Mouse (Mus musculus) heart, embryonic 10.5 days (tissue): Measurements from ENCODE around the gene Pnrc2. TPM values are rescaled to one million over a fixed set of nuclear protein-coding genes. Genes with fewer than 3 reads are reported as not detected.

Experiments used
- DNase-seq: peaks from one replicate; pipeline ENCODE4 v3.0.0-alpha.2; 2017; ENCODE audit warnings: low spot score
- H3K27ac ChIP-seq: fragments of 300-500 bp; sonication (generic); 2 replicates; pipeline ENCODE4 v1.5.1; 2016; ENCODE audit warnings: mild to moderate bottlenecking
- H3K27me3 ChIP-seq: fragments of 300-500 bp; sonication (generic); 2 replicates; pipeline ENCODE4 v1.6.1; 2016; ENCODE audit warnings: mild to moderate bottlenecking; ENCODE audit not compliant: poor library complexity, insufficient read depth, severe bottlenecking
- H3K36me3 ChIP-seq: fragments of 300-500 bp; sonication (generic); 2 replicates; pipeline ENCODE4 v1.6.1; 2016; ENCODE audit warnings: mild to moderate bottlenecking, moderate library complexity
- H3K4me1 ChIP-seq: fragments of 300-500 bp; sonication (generic); 2 replicates; pipeline ENCODE4 v1.6.1; 2016; ENCODE audit warnings: mild to moderate bottlenecking
- H3K4me3 ChIP-seq: fragments of 300-500 bp; sonication (generic); 2 replicates; pipeline ENCODE4 v1.5.1; 2016; ENCODE audit warnings: mild to moderate bottlenecking, moderate library complexity
- H3K9me3 ChIP-seq: fragments of 300-500 bp; sonication (generic); 2 replicates; pipeline ENCODE4 v1.6.1; 2016; ENCODE audit warnings: mild to moderate bottlenecking, moderate library complexity
- WGBS: fragments of 180-500 bp; shearing (Covaris S2); methylation state at CpG from one replicate; pipeline ENCODE4 v1.1.7; 2016; 5-methylcytosine and 5-hydroxymethylcytosine counted together
- polyA plus RNA-seq: library from polyadenylated mRNA; unstranded; fragments of >200 nt; fragmentation: Nextera tagmentation; extraction: Ambion mirVana; gene quantifications from 2 replicates; pipeline ENCODE4 v1.2.1, GENCODE M21; 2016

Pnrc2 gene
- polyA plus RNA-seq, 1 experiment from 2014 or later, result 150 TPM

GRCm38 (mm10) chr4:135854630-135855029 is 19.0 kb downstream of the Pnrc2 start:
- no peaks in the 10 kb centered on the region for H3K9me3 ChIP-seq
- 0 out of 2 replicates have a peak, but pooled peaks cover 7% of the 10 kb centered on the region for H3K36me3 ChIP-seq
- peak overlapping the region; percentile 92; the same call in 1 of the 2 replicates for H3K4me3 ChIP-seq
- no peak for DNase-seq
- WGBS, result 70% methylated on average over 11 of the region's 11 CpGs
- no peaks in the 10 kb centered on the region for H3K27me3 ChIP-seq
- H3K27ac ChIP-seq, result peak overlapping the region; percentile 99
- peaks cover 34% of the 10 kb centered on the region for H3K4me1 ChIP-seq

- 92% methylated on average over 14 of the region's 14 CpGs for WGBS
- Histone ChIP-seq H3K9me3 (no peaks in the 10 kb centered on the region), H3K27ac (0 out of 2 replicates have a peak overlapping the region, but pooled peaks have one; percentile 99), H3K27me3 (no peaks in the 10 kb centered on the region), H3K36me3 (0 out of 2 replicates have a peak, but pooled peaks cover 3% of the 10 kb centered on the region), H3K4me1 (peaks cover 29% of the 10 kb centered on the region), H3K4me3 (no peak overlapping the region)
- DNase-seq, result no peak
Observed at GRCm38 (mm10) chr4:135853987-135854546, 19.6 kb downstream of the Pnrc2 start.

- DNase-seq, result peak; percentile 56
- H3K4me1 ChIP-seq, result peaks cover 21% of the 10 kb centered on the region
- H3K4me3 ChIP-seq, result no peak overlapping the region
- no peak overlapping the region for H3K27ac ChIP-seq
- H3K27me3 ChIP-seq, result no peaks in the 10 kb centered on the region
- H3K36me3 ChIP-seq, result no peaks in the 10 kb centered on the region
- WGBS, result 82% methylated on average over 9 of the region's 9 CpGs
- no peaks in the 10 kb centered on the region for H3K9me3 ChIP-seq
Observed at GRCm38 (mm10) chr4:135851942-135852341, 21.7 kb downstream of the Pnrc2 start.

DNA sequence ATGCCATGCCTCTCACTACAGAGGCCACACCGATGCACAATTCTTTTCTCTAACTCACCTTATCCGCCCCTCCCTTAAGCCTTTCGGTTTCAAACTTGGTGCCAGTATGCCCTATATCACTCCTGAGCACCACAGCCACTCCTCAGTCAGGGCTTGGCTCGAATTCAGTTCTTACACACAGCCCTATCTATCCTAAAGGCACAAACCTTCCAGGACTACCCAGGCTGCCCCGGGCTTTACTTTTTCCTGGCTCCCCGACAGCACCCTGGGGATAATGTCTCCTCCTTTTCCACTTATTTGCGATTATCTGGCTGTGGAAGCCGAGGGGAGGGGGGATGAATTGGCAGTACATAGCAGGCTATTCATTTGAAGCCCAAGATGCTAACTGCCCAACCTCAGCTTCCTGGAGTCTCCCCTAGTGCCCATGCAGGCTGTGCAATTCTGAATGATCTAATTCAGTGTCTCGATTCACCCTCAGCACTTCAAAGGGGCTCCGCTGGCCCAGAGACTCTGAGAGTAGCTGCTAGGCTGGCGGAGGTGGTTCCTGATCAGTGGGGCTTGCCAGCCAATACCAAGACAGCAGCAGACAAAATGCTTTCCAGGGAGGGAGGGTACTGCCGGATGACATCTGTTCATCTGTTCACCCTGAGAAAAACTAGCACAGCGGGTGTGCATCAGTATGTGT is 23.1 kb downstream of the Pnrc2 start:
- peak; percentile 71 for DNase-seq
- H3K9me3 ChIP-seq, result no peaks in the 10 kb centered on the region
- H3K4me3 ChIP-seq, result peak overlapping the region; percentile 16; the same call in 1 of the 2 replicates
- peak overlapping the region; percentile 44; the same call in 1 of the 2 replicates for H3K27ac ChIP-seq
- no peaks in the 10 kb centered on the region for H3K27me3 ChIP-seq
- WGBS, result 46% methylated on average over 13 of the region's 13 CpGs
- peaks cover 21% of the 10 kb centered on the region for H3K4me1 ChIP-seq
- no peaks in the 10 kb centered on the region for H3K36me3 ChIP-seq

GRCm38 (mm10) chr4:135847581-135847980 is 26.1 kb downstream of the Pnrc2 start:
- peak; percentile 56 for DNase-seq
- WGBS, result 58% methylated on average over 5 of the region's 5 CpGs
- peak overlapping the region; percentile 8; the same call in 1 of the 2 replicates for H3K27ac ChIP-seq

GRCm38 (mm10) chr4:135844400-135844799 is 29.2 kb downstream of the Pnrc2 start:
- WGBS, result 81% methylated on average over 6 of the region's 6 CpGs
- Histone ChIP-seq H3K4me3 (no peak overlapping the region), H3K27me3 (no peaks in the 10 kb centered on the region), H3K36me3 (no peaks in the 10 kb centered on the region), H3K4me1 (peaks cover 18% of the 10 kb centered on the region), H3K27ac (no peak overlapping the region), H3K9me3 (no peaks in the 10 kb centered on the region)
- DNase-seq, result peak; percentile 33

More at GRCm38 (mm10) chr4:135847581-135847980, 26.1 kb downstream of the Pnrc2 start:
- no peaks in the 10 kb centered on the region for H3K27me3 ChIP-seq
- no peak overlapping the region for H3K4me3 ChIP-seq
- no peaks in the 10 kb centered on the region for H3K36me3 ChIP-seq
- peaks cover 15% of the 10 kb centered on the region for H3K4me1 ChIP-seq
- no peaks in the 10 kb centered on the region for H3K9me3 ChIP-seq

GRCm38 (mm10) chr4:135839293-135840011 is 34.2 kb downstream of the Pnrc2 start:
- H3K36me3 ChIP-seq, result no peaks in the 10 kb centered on the region
- H3K4me1 ChIP-seq, result peaks cover 24% of the 10 kb centered on the region
- H3K9me3 ChIP-seq, result no peaks in the 10 kb centered on the region
- H3K27ac ChIP-seq, result peak overlapping the region; percentile 81
- WGBS, result 65% methylated on average over 21 of the region's 21 CpGs
- DNase-seq, result no peak
- H3K4me3 ChIP-seq, result peak overlapping the region; percentile 12; the same call in 1 of the 2 replicates
- no peaks in the 10 kb centered on the region for H3K27me3 ChIP-seq

- no peaks in the 10 kb centered on the region for H3K27me3 ChIP-seq
- no peak for DNase-seq
- 69% methylated on average over 3 of the region's 3 CpGs for WGBS
- H3K27ac ChIP-seq, result peak overlapping the region; percentile 81
- H3K4me1 ChIP-seq, result peaks cover 26% of the 10 kb centered on the region
- no peak overlapping the region for H3K4me3 ChIP-seq
- H3K36me3 ChIP-seq, result no peaks in the 10 kb centered on the region
- no peaks in the 10 kb centered on the region for H3K9me3 ChIP-seq
Observed at GRCm38 (mm10) chr4:135838925-135839292, 34.7 kb downstream of the Pnrc2 start.

GRCm38 (mm10) chr4:135834124-135834717 is 39.4 kb downstream of the Pnrc2 start:
- Histone ChIP-seq H3K4me1 (peaks cover 23% of the 10 kb centered on the region), H3K27ac (0 out of 2 replicates have a peak overlapping the region, but pooled peaks have one; percentile 37), H3K27me3 (no peaks in the 10 kb centered on the region), H3K9me3 (no peaks in the 10 kb centered on the region), H3K36me3 (no peaks in the 10 kb centered on the region), H3K4me3 (no peak overlapping the region)
- no peak for DNase-seq
- WGBS, result 78% methylated on average over 8 of the region's 8 CpGs

GRCm38 (mm10) chr4:135833301-135834123 is 40.1 kb downstream of the Pnrc2 start:
- Histone ChIP-seq H3K4me3 (no peak overlapping the region), H3K9me3 (no peaks in the 10 kb centered on the region), H3K27ac (0 out of 2 replicates have a peak overlapping the region, but pooled peaks have one; percentile 37), H3K4me1 (peaks cover 23% of the 10 kb centered on the region), H3K27me3 (no peaks in the 10 kb centered on the region), H3K36me3 (no peaks in the 10 kb centered on the region)
- 72% methylated on average over 12 of the region's 12 CpGs for WGBS
- DNase-seq, result no peak

GRCm38 (mm10) chr4:135832070-135832469 is 41.6 kb downstream of the Pnrc2 start:
- no peaks in the 10 kb centered on the region for H3K27me3 ChIP-seq
- no peaks in the 10 kb centered on the region for H3K9me3 ChIP-seq
- WGBS, result 79% methylated on average over 11 of the region's 11 CpGs
- no peak overlapping the region for H3K4me3 ChIP-seq
- no peaks in the 10 kb centered on the region for H3K36me3 ChIP-seq
- peaks cover 25% of the 10 kb centered on the region for H3K4me1 ChIP-seq
- no peak for DNase-seq
- H3K27ac ChIP-seq, result no peak overlapping the region

DNA sequence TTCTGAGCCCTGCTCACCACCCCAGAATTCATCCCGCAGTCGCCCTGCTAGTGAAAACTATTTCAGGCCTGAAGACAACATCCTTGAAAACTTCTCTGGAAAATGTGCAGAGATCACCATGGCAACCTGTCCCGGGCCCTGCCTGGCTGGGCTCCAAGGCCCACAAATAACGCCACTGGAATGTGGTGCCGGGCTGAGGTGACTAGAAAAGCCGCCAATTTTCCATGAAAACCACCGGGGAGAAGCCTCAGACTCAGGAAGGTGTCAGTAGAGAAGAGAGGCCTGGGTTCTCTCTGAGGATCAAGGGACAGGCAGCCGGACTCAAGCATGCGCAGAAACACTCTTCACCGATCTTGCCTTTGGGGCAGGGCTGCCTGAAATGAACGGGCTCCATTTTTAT is 45.2 kb downstream of the Pnrc2 start:
- H3K4me3 ChIP-seq, result peak overlapping the region; percentile 35
- H3K27me3 ChIP-seq, result no peaks in the 10 kb centered on the region
- peaks cover 20% of the 10 kb centered on the region for H3K4me1 ChIP-seq
- H3K36me3 ChIP-seq, result no peaks in the 10 kb centered on the region
- WGBS, result 19% methylated on average over 11 of the region's 11 CpGs
- no peaks in the 10 kb centered on the region for H3K9me3 ChIP-seq
- peak overlapping the region; percentile 85 for H3K27ac ChIP-seq
- peak; percentile 91 for DNase-seq
